Mouse (Mus musculus) kidney, postnatal 10 days (tissue): ENCODE measurements around the gene Olfr1018.

Source experiments
- DNase-seq: peaks from one replicate; pipeline ENCODE4 v3.0.0; 2021; ENCODE audit warnings: mixed read lengths

Gene Olfr1018

GRCm38 (mm10) chr2:85818179-85818578 lies at the start of gene Olfr1018:
Gene Olfr1018 (plus strand): TSS chr2:85818479.
- DNase-seq: no peak

- DNase-seq: no peak
Measured at GRCm38 (mm10) chr2:85772413-85772812, 45.9 kb upstream of the Olfr1018 start, which contains the start of gene Olfr1014. Gene Olfr1014 (plus strand): TSS chr2:85772713.

DNA sequence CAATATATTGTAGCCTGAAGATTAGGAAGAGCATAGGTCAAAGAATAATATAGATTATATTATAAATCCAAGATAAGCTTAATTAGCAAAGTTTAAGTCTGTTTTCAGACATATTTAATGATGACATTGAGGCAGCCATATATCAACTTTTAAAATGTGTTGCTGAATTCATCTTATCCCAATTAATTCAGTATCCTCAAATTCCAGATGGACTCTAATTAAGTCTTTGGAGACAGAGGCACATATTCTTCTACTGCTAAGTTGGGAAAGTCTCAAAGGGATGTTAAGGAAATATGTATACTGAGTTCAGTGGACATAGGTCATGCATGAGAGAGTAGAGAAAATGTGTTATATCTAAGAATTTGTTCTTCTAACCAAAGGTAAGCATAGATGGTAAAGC lies 36.6 kb upstream of the Olfr1018 start, which contains the start of gene Olfr1015:
Gene Olfr1015, plus strand, starts transcription at position 301 of the 400 bp plus-strand sequence.
- no peak for DNase-seq

DNA sequence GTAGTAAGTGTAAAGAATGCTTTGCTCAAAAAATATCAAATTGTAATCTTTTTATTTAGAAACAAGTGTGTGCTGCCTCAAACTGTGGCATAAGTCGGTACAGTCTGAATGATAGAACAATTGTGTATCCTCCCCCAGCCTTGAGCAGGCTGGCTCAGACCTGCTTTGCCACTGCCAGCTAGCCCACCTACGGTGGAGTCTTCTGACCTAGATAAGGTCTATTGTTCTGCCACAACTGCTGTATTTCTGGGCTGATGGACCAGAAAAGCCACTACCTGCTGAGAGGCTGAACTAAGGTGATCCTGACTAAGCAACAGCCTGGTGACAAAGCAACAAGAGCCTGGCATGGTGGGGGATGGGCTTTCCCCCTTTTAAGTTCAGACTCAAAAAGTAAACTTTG lies 25.9 kb upstream of the Olfr1018 start:
- no peak for DNase-seq

- no peak for DNase-seq
Measured at GRCm38 (mm10) chr2:85802444-85802843, 15.8 kb upstream of the Olfr1018 start, which contains the start of gene Olfr1016. Gene Olfr1016 (minus strand): TSS chr2:85802544.

DNA sequence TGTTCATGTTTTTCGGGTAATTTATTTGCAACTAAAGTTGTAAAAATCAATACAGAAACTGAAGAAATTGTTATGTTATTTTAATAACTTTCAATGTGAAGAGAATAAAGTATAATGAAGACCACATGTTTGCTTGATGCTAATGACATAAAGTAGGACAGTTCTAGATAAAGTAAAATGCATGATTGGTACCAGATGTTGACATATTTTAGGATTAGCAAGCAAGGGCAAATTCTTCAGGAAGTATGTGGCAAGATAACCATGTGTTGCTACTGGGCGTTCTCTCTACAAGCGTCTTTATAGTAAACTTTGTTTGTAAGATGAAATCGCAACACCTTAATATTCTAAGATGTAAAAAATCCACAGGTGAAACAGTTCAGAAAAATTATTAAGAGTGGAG lies 13.8 kb upstream of the Olfr1018 start:
- no peak for DNase-seq

DNA sequence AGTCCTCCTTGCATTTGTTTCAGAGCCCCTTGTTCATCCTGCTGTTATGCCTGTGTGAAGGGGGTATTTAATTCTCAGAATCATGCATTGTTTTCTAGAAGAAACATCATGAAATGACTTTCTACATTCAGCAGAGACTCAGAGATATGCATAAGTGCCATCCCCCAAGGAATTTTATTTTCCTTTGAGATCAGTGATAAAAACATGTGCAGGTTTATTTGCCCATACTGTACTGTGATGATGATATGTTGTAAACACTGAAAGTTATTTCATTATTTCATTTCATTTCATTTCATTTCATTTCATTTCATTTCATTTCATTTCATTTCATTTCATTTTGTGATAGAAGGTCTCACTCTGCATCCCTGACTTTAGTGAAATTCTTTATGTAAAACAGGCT lies 27.1 kb downstream of the Olfr1018 start, which contains the start of gene Olfr1019:
Gene Olfr1019, minus strand, starts transcription at position 101 of the 400 bp plus-strand sequence.
- no peak for DNase-seq

DNA sequence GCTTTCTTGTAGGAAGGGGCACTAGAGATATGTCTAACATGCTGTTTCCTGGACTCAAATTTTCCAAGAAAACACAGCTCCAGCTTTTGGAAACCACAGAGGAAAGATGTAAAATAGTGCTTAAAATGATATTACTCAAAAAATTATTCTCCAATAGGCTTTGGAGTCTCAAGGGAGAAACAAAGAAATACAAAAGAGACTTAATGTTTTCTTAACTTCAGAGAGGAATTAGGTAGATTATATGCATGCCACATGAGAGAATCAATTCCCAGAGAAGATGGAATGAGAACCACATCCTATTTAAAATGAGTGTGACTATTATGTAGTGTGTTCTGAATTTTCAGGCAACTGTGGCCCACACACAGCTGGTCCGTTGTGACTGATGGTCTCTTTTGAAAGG lies 28.5 kb downstream of the Olfr1018 start, which contains the start of gene Olfr1020:
Gene Olfr1020, plus strand, starts transcription at position 301 of the 400 bp plus-strand sequence.
- DNase-seq: no peak

DNA sequence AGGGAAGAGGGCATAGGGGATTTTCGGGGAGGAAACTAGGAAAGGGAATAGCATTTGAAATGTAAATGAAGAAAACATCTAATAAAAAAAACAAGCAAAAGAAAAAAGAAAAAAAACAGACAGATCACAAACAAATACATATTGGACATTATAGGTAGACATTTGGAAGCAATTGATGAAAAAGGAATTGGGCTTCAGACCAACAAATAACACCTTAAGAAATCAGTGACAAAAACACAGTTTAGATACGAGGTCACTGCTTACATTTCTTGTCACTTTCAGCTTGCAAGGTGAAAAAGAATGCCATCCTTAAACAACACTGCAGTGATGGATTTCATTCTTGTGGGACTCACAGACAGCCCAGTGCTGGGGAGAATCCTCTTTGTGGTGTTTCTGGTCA lies 50.0 kb downstream of the Olfr1018 start, which contains the start of gene Olfr1022:
Gene Olfr1022, plus strand, starts transcription at position 301 of the 400 bp plus-strand sequence.
- DNase-seq: no peak
